Mouse (Mus musculus) midbrain, embryonic 15.5 days (tissue): ENCODE measurements around the gene Ctr9. TPM values are rescaled to one million over a fixed set of nuclear protein-coding genes. Genes with fewer than 3 reads are reported as not detected.
A peak's percentile ranks its signal among the peaks of the same experiment; 100 is the strongest.

Source experiments
- ATAC-seq: fragments of 200-750 bp; cut with Nextera tagmentation; replicated peaks from 2 replicates; pipeline ENCODE4 v1.8.0; 2017; ENCODE audit warnings: moderate TSS enrichment
- H3K27ac ChIP-seq: fragments of 300-500 bp; sonication (generic); 2 replicates; pipeline ENCODE4 v1.5.1; 2015; ENCODE audit warnings: mild to moderate bottlenecking, inconsistent platforms
- H3K27me3 ChIP-seq: fragments of 300-500 bp; sonication (generic); replicated peaks from 2 replicates; pipeline ENCODE4 v1.6.1; 2015; ENCODE audit warnings: inconsistent platforms
- H3K36me3 ChIP-seq: fragments of 300-500 bp; sonication (generic); replicated peaks from 2 replicates; pipeline ENCODE4 v1.6.1; 2015; ENCODE audit warnings: inconsistent platforms
- H3K4me1 ChIP-seq: fragments of 300-500 bp; sonication (generic); 2 replicates; pipeline ENCODE4 v1.6.1; 2015; ENCODE audit warnings: inconsistent platforms
- H3K4me2 ChIP-seq: fragments of 300-500 bp; sonication (generic); 2 replicates; pipeline ENCODE4 v1.6.1; 2015; ENCODE audit warnings: inconsistent platforms, mild to moderate bottlenecking, moderate library complexity
- H3K4me3 ChIP-seq: fragments of 300-500 bp; sonication (generic); 2 replicates; pipeline ENCODE4 v1.5.1; 2015; ENCODE audit warnings: mild to moderate bottlenecking, inconsistent platforms
- H3K9ac ChIP-seq: fragments of 300-500 bp; sonication (generic); 2 replicates; pipeline ENCODE4 v1.6.1; 2015; ENCODE audit warnings: mild to moderate bottlenecking, inconsistent platforms
- H3K9me3 ChIP-seq: fragments of 300-500 bp; sonication (generic); 2 replicates; pipeline ENCODE4 v1.6.1; 2016; ENCODE audit warnings: inconsistent platforms
- whole genome bisulfite sequencing: fragments of 180-500 bp; shearing (Covaris S2); methylation state at CpG from one replicate; pipeline ENCODE4 v1.1.7; 2015; ENCODE audit warnings: mixed read lengths; 5-methylcytosine and 5-hydroxymethylcytosine counted together
- polyA plus RNA-seq: library from polyadenylated mRNA; unstranded; fragments of >200 nt; fragmentation: Nextera tagmentation; extraction: Ambion mirVana; gene quantifications from 2 replicates; pipeline ENCODE4 v1.2.1, GENCODE M21; 2015

Gene Ctr9
- polyA plus RNA-seq, 1 experiment from 2014 or later: 91.8 TPM

GRCm38 (mm10) chr7:111082822-111083732, 54.3 kb downstream of the Ctr9 start, which contains the start of gene Eif4g2:
Eif4g2 (minus strand) TSS chr7:111083030.
- H3K27me3 ChIP-seq: no peaks in the 10 kb centered on the region
- H3K36me3 ChIP-seq: peaks cover 27% of the 10 kb centered on the region
- no peaks in the 10 kb centered on the region for H3K9me3 ChIP-seq
- peak within 1 kb of the TSS; percentile 97 for H3K4me3 ChIP-seq
- WGBS: under 1% methylated on average over 69 of the region's 70 CpGs
- peak within 1 kb of the TSS; percentile 100 for H3K9ac ChIP-seq
- H3K4me2 ChIP-seq: peak within 1 kb of the TSS; percentile 58
- peaks cover 30% of the 10 kb centered on the region for H3K4me1 ChIP-seq
- peak within 1 kb of the TSS; percentile 100 for H3K27ac ChIP-seq
- peak; percentile 99 for ATAC-seq

- H3K36me3 ChIP-seq: peaks cover 23% of the 10 kb centered on the region
- 12% methylated on average over 4 of the region's 4 CpGs for WGBS
- peak overlapping the region; percentile 100 for H3K27ac ChIP-seq
- H3K9ac ChIP-seq: peak overlapping the region; percentile 76
- no peaks in the 10 kb centered on the region for H3K27me3 ChIP-seq
- H3K4me3 ChIP-seq: peak overlapping the region; percentile 97
- ATAC-seq: no peak
- peak overlapping the region; percentile 58 for H3K4me2 ChIP-seq
- no peaks in the 10 kb centered on the region for H3K9me3 ChIP-seq
- peaks cover 29% of the 10 kb centered on the region for H3K4me1 ChIP-seq
Measured at GRCm38 (mm10) chr7:111083733-111084120, 55.0 kb downstream of the Ctr9 start.

GRCm38 (mm10) chr7:111084443-111084842, 55.7 kb downstream of the Ctr9 start:
- Histone ChIP-seq H3K27me3 (no peaks in the 10 kb centered on the region), H3K9me3 (no peaks in the 10 kb centered on the region), H3K4me2 (peak overlapping the region; percentile 28; the same call in 1 of the 2 replicates), H3K4me3 (no peak overlapping the region), H3K4me1 (peaks cover 23% of the 10 kb centered on the region), H3K36me3 (peaks cover 17% of the 10 kb centered on the region), H3K9ac (no peak overlapping the region), H3K27ac (no peak overlapping the region)
- ATAC-seq: no peak
- WGBS: 48% methylated on average over 2 of the region's 2 CpGs

- H3K27me3 ChIP-seq: no peaks in the 10 kb centered on the region
- H3K36me3 ChIP-seq: peaks cover 10% of the 10 kb centered on the region; the same call in 1 of the 2 replicates
- H3K9ac ChIP-seq: no peak overlapping the region
- ATAC-seq: no peak
- H3K4me2 ChIP-seq: no peak overlapping the region
- H3K4me3 ChIP-seq: no peak overlapping the region
- no peak overlapping the region for H3K27ac ChIP-seq
- peaks cover 16% of the 10 kb centered on the region for H3K4me1 ChIP-seq
- H3K9me3 ChIP-seq: no peaks in the 10 kb centered on the region
Measured at GRCm38 (mm10) chr7:111085153-111085552, 56.4 kb downstream of the Ctr9 start.

GRCm38 (mm10) chr7:111095169-111095568, 66.4 kb downstream of the Ctr9 start:
- Histone ChIP-seq H3K4me3 (no peak overlapping the region), H3K27ac (no peak overlapping the region), H3K9ac (no peak overlapping the region), H3K9me3 (no peaks in the 10 kb centered on the region), H3K4me1 (no peaks in the 10 kb centered on the region), H3K4me2 (no peak overlapping the region), H3K27me3 (no peaks in the 10 kb centered on the region), H3K36me3 (no peaks in the 10 kb centered on the region)
- WGBS: 85% methylated on average over 2 of the region's 2 CpGs
- ATAC-seq: no peak

GRCm38 (mm10) chr7:111098196-111098595, 69.4 kb downstream of the Ctr9 start:
- H3K9me3 ChIP-seq: no peaks in the 10 kb centered on the region
- no peak overlapping the region for H3K4me3 ChIP-seq
- H3K4me2 ChIP-seq: no peak overlapping the region
- no peaks in the 10 kb centered on the region for H3K4me1 ChIP-seq
- 94% methylated on average over 1 of the region's 1 CpGs for WGBS
- no peak overlapping the region for H3K9ac ChIP-seq
- no peaks in the 10 kb centered on the region for H3K27me3 ChIP-seq
- ATAC-seq: no peak
- no peak overlapping the region for H3K27ac ChIP-seq
- no peaks in the 10 kb centered on the region for H3K36me3 ChIP-seq

Other genes starting within 250 kb of the Ctr9 start
- 30.7 and 35.5 TPM in 2 replicates for gene Rnf141, start 184.5 kb upstream of the Ctr9 start, polyA plus RNA-seq
- gene Lyve1, start 165.7 kb upstream of the Ctr9 start, polyA plus RNA-seq: 6.9 and 7.0 TPM in 2 replicates
- gene Mrvi1, start 46.5 kb upstream of the Ctr9 start, polyA plus RNA-seq: 0.59 and 0.60 TPM in 2 replicates
- gene Eif4g2, start 54.1 kb downstream of the Ctr9 start, polyA plus RNA-seq: 1,075 and 1,130 TPM in 2 replicates